Mouse (Mus musculus) E14TG2a.4 (cell line): ENCODE results near the gene Bhlhe40.

Experiments used
- CTCF ChIP-seq: conservative IDR thresholded peaks from 2 replicates; pipeline ENCODE4 v1.5.1; 2014; ENCODE audit warnings: low read length
- NANOG ChIP-seq: IDR thresholded peaks from 2 replicates; pipeline ENCODE4 v1.6.1; 2014; ENCODE audit warnings: borderline replicate concordance, low read length, mixed read lengths

DNA sequence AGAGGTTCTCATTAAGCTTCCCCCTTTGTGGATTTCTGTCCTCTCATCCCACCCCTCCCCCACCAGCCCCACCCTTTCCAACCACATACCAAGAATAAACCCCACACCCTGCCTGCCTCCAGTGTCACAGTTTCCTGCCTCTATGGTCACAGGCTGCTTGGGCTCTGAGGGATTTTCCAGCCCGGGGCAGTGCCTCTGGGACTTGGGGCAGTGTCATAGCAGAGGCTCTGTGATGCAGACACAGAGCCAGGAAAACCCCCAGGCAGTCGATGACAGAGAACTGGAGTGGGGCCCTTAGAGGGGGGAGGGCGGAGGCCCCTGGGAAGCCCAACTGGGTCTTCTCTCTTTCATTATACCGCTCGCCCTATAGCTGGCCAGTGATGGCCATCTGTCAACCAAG, 27.9 kb downstream of the Bhlhe40 start:
- TF ChIP-seq CTCF = no peak
- TF ChIP-seq NANOG = no peak
